ENCODE assay signal across 16 mouse cellular contexts in genomic region chr5:67419407-67419806, GRCm38 (mm10).
"Had no signal": no experiment of that assay in that cellular context is flagged by ENCODE, and none has a peak within 500 bp of the region (broad histone marks: within the 10 kb centered on the region; RNA-seq: fewer than 3 reads in every experiment).

No protein-coding gene starts in this region.

- H3K9ac ChIP-seq: limb, embryonic 13.5 days; liver, embryonic 14.5 days; midbrain, embryonic 15.5 days had no signal

- H3K4me1 ChIP-seq: limb, embryonic 13.5 days had no signal

- H3K27ac ChIP-seq: kidney, postnatal 0 days; limb, embryonic 13.5 days; liver, embryonic 14.5 days; midbrain, embryonic 15.5 days had no signal

- ATAC-seq: midbrain, embryonic 15.5 days had no signal

- H3K4me3 ChIP-seq: limb, embryonic 13.5 days; megakaryocyte, embryonic 14.5 days; midbrain, embryonic 15.5 days had no signal

- H3K9me3 ChIP-seq: limb, embryonic 13.5 days; megakaryocyte, embryonic 14.5 days; midbrain, embryonic 15.5 days had no signal

- DNase-seq: kidney, adult 9 months; kidney, postnatal 36 days; layer of hippocampus, adult 9-11 months; layer of hippocampus, postnatal 36 days; lung, adult 18-20 months; lung, postnatal 36 days; right cerebral cortex, adult 18-20 months; spleen, adult 18-20 months; thymus, adult 18-20 months; thymus, postnatal 36 days had no signal

- H3K4me2 ChIP-seq: limb, embryonic 13.5 days; midbrain, embryonic 11.5 days; midbrain, embryonic 15.5 days had no signal

- H3K27me3 ChIP-seq: midbrain, embryonic 15.5 days had no signal
